Mouse (Mus musculus) heart, postnatal 36 days (tissue): ENCODE results near the gene Pex6. TPM values are rescaled to one million over a fixed set of nuclear protein-coding genes. Genes with fewer than 3 reads are reported as not detected.

Experiments used
- DNase-seq, 2 experiments: peaks; one replicate each; pipeline ENCODE4 v3.0.0; 2021 to 2022
- intact Hi-C: fragments of 180-260 bp; cut with DNase I; formaldehyde crosslinking; loops from one replicate; pipeline ENCODE4 v1.15.1; 2025
- total RNA-seq, 2 experiments: library from RNA; stranded (reverse); gene quantifications; 2 replicates each; pipeline ENCODE4 v1.2.3; 2021

Gene Pex6
- total RNA-seq, 2 experiments from 2014 or later = 31.8 to 32.3 TPM

DNA sequence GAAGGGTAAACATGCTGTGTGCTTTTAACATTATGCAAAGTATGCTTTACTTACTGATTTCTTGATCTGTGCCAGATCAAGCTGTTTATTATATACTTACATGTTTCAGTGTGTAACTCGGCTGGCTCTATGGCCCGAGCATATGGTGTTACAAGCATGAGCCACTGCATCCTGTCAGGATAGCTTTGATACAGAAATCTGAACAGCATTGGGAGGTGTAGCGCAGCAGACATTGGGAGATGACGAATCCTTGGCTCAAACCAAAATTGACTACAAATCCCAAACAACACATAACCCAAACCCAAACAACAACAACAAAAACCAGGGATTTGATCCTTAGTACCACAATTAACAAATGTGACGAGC lies 60.8 kb downstream of the Pex6 start:
- no peak for DNase-seq
- intact Hi-C loops = loop anchor here (2.0 kb wide), 1 partner anchor 19 kb away; the partner anchor contains the start of gene Cnpy3

DNA sequence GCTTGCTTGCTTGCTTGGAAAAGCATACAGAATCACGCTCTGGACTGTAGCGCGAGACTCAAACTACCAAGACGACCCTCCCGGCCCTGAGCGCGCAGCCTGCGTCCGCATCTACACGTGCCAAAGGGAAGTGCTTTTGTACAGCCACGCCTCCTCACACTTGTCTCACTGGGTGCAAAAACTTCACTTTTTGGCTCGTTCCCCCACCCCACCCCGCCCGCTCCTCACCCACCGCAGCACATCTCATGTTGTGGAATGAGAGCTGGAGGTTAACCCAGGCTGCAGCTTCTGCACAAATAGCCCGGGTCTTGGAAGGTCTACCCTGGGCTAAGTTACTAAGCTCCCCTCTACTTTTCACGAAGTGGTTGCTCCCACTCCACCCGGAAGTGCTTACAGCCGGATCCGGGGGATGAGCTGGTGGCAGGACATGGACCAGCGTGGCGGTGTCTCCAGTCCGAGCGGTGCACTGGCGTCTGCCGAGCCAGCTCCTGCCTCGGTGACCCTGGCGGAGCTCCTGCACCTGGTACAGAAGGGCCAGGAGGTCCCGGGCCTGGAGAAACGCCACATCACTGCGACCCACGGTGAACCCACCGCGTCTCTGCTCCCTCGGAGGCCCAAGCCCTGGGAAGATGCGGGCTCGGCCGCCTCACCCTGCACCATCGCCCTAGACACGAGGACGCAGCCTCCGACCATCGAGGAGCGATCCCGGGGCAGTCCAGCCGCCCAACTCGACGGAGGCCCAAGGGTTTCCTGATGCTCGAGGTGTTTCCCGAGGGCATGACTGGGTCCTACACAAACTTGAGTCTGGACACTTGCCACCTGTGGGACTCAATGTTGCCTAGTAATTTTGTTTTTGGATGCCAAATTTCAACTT lies 61.4 kb downstream of the Pex6 start, which contains the start of gene 2310039H08Rik:
Gene 2310039H08Rik (plus strand): TSS at position 232 of the 874 bp plus-strand sequence.
- peak; percentile 81 to 88 for DNase-seq
- intact Hi-C loops = loop anchor here (2.0 kb wide), 1 partner anchor 20 kb away; the partner anchor contains the start of gene Cnpy3

DNA sequence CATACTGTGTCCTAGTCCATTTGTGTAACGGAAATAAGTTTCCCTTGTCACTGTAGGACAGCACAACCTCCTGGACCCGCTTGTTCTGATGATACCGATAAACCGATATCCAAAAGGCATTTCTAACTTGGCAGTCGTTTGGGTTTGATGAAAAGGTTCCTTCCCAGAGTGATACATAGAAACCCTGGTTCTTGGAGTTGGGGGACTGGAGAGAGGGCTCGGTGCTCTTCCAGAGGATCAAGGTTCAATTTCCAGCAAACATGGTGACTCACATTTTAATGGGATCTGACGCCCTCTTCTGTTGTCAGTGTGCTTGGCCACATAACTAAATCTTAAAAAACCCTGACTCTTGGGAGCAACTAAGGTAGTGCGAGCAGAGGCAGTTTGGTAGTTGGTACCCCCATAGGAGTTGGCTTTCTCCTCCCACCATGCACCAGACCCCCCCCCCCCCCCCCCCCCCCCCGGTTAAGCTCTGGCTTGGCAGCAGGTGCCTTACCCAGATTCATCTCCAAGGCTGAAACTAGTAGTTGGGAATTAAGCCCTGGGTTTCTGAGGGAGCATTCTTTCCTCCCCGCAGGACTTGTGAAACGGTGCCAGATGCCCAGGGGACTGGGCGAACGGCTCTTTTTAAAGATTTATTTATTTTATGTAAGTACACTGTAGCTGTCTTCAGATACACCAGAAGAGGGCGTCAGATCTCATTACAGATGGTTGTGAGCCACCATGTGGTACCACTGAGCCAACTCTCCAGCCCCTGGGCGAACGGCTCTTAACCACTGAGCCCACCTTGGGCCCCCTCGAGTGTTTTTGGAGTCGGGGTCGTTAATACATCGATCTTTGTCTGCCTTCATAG lies 62.2 kb downstream of the Pex6 start:
- intact Hi-C loops = loop anchor here (2.0 kb wide), 1 partner anchor 21 kb away; the partner anchor contains the start of gene Cnpy3
- DNase-seq = no peak

DNA sequence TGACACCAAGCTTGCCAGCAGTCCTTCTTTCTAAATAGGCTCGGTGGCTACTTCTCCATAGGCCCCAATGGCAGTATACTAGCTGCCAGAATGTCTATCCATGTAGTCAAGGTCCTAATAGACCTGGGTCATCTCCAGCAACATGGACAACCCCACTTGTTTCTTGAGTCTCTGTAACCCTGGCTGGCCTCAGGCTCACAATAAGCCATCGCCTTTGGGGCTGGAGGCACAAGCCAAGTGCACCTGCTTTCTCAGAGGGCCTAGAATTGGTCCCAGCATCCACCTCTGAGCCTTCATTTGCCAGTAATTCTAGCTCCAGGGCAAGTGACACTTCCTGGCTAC lies 62.8 kb downstream of the Pex6 start:
- DNase-seq = no peak
- intact Hi-C loops = no loop called here

DNA sequence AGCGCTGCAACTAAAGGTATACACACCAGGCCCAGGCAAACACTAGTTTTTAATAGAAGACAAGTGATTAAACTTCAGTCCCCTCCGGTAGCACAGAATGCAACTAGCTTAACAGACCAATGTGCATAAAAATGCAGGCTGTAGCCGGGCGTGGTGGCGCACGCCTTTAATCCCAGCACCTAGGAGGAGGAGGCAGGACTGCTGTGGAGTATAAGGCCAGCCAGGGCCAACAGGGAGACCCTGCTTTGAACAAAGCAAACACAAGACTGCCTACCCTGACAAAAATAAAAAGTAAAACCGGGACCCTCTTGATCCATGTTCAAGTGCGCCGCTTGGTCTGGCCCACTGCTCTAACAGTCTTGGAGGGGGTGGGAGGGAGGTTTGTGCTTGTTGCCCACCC lies 63.8 kb downstream of the Pex6 start:
- DNase-seq = no peak
- intact Hi-C loops = no loop called here

Other genes with a start within 250 kb of the Pex6 start
- under 1 TPM; 0.19 TPM for gene Ttbk1, start 223.8 kb upstream of the Pex6 start, total RNA-seq
- gene Dnph1, start 214.8 kb upstream of the Pex6 start, total RNA-seq = 1 to 10 TPM in 1 of 2 experiments, under 1 TPM in 1; 0.89 to 2.2 TPM
- 10 to 100 TPM; 20.3 to 24.0 TPM for gene Cul9, start 165.1 kb upstream of the Pex6 start, total RNA-seq
- gene Srf, start 155.3 kb upstream of the Pex6 start, total RNA-seq = 10 to 100 TPM; 85.7 to 94.7 TPM
- 1 to 10 TPM; 2.7 to 4.0 TPM for gene Ptk7, start 82.0 kb upstream of the Pex6 start, total RNA-seq
- gene Klc4, start 65.4 kb upstream of the Pex6 start, total RNA-seq = 10 to 100 TPM; 24.5 to 29.1 TPM
- 100 to 1,000 TPM; 130 to 134 TPM for gene Mrpl2, start 65.2 kb upstream of the Pex6 start, total RNA-seq
- 10 to 100 TPM; 20.7 to 23.8 TPM for gene Cul7, start 61.1 kb upstream of the Pex6 start, total RNA-seq
- gene Rrp36, start 37.1 kb upstream of the Pex6 start, total RNA-seq = 10 to 100 TPM in 1 of 2 experiments, 1 to 10 TPM in 1; 9.5 to 10.7 TPM
- 10 to 100 TPM; 48.0 to 49.3 TPM for gene Mea1, start 32.7 kb upstream of the Pex6 start, total RNA-seq
- gene Klhdc3, start 30.5 kb upstream of the Pex6 start, total RNA-seq = 10 to 100 TPM; 85.5 to 87.7 TPM
- gene Ppp2r5d, start 6.4 kb upstream of the Pex6 start, total RNA-seq = 10 to 100 TPM; 33.2 TPM
- 1 to 10 TPM; 1.8 to 3.1 TPM for gene Gnmt, start 17.7 kb downstream of the Pex6 start, total RNA-seq
- 10 to 100 TPM; 18.4 to 19.2 TPM for gene Cnpy3, start 40.8 kb downstream of the Pex6 start, total RNA-seq
- not detected for gene Ptcra, start 52.2 kb downstream of the Pex6 start, total RNA-seq
- 10 to 100 TPM; 25.4 to 27.6 TPM for gene 2310039H08Rik, start 61.2 kb downstream of the Pex6 start, total RNA-seq
- 10 to 100 TPM; 54.2 to 55.4 TPM for gene Rpl7l1, start 71.2 kb downstream of the Pex6 start, total RNA-seq
- gene Bicral, start 147.0 kb downstream of the Pex6 start, total RNA-seq = 10 to 100 TPM; 14.9 to 15.3 TPM
- gene Tbcc, start 179.2 kb downstream of the Pex6 start, total RNA-seq = 10 to 100 TPM; 15.9 to 16.6 TPM
- not detected for gene Prph2, start 199.0 kb downstream of the Pex6 start, total RNA-seq